Mouse (Mus musculus) frontal cortex, postnatal 36 days (tissue): Measurements from ENCODE around the gene Aanat.
A peak's percentile ranks its signal among the peaks of the same experiment; 100 is the strongest.

ENCODE experiments used
- DNase-seq, 2 experiments: peaks; one replicate each; pipeline ENCODE4 v3.0.0; 2022; ENCODE audit warnings: low spot score in 2 of 2

The Aanat gene

GRCm38 (mm10) chr11:116574486-116574885 is 11.7 kb upstream of the Aanat start:
- DNase-seq = no peak

GRCm38 (mm10) chr11:116574982-116575381 is 11.2 kb upstream of the Aanat start:
- no peak for DNase-seq

GRCm38 (mm10) chr11:116575396-116575795 is 10.8 kb upstream of the Aanat start:
- no peak for DNase-seq

- DNase-seq = no peak
These were observed 7.0 kb upstream of the Aanat start for GRCm38 (mm10) chr11:116579280-116579679.

GRCm38 (mm10) chr11:116580031-116580652 is 6.1 kb upstream of the Aanat start:
- no peak for DNase-seq

- peak; percentile 58 to 61 for DNase-seq
These were observed 5.4 kb upstream of the Aanat start for GRCm38 (mm10) chr11:116580711-116581375.

GRCm38 (mm10) chr11:116581376-116581814 is 4.8 kb upstream of the Aanat start, which contains the start of gene Ube2o:
Gene Ube2o, minus strand, starts transcription at chr11:116581447.
- peak; percentile 82 to 86 for DNase-seq

GRCm38 (mm10) chr11:116585682-116586081 is 550 bp upstream of the Aanat start:
- DNase-seq = no peak

GRCm38 (mm10) chr11:116586801-116587631 is 784 bp downstream of the Aanat start:
- peak; percentile 68 for DNase-seq

- no peak for DNase-seq
These were observed 2.8 kb downstream of the Aanat start for GRCm38 (mm10) chr11:116589020-116589531.

- no peak for DNase-seq
These were observed 3.3 kb downstream of the Aanat start for GRCm38 (mm10) chr11:116589574-116589973.

GRCm38 (mm10) chr11:116591621-116592020 is 5.4 kb downstream of the Aanat start:
- DNase-seq = no peak

GRCm38 (mm10) chr11:116592428-116592827 is 6.2 kb downstream of the Aanat start:
- peak; percentile 97 to 98 for DNase-seq

- no peak for DNase-seq
These were observed 7.1 kb downstream of the Aanat start for GRCm38 (mm10) chr11:116593345-116593744.

GRCm38 (mm10) chr11:116596766-116597165 is 10.5 kb downstream of the Aanat start:
- no peak for DNase-seq

- DNase-seq = no peak
These were observed 12.0 kb downstream of the Aanat start for GRCm38 (mm10) chr11:116598193-116598592.

- no peak for DNase-seq
These were observed 13.0 kb downstream of the Aanat start for GRCm38 (mm10) chr11:116599230-116599629.

GRCm38 (mm10) chr11:116601166-116601565 is 14.9 kb downstream of the Aanat start:
- DNase-seq = no peak

GRCm38 (mm10) chr11:116602043-116602442 is 15.8 kb downstream of the Aanat start:
- no peak for DNase-seq

GRCm38 (mm10) chr11:116603339-116603738 is 17.1 kb downstream of the Aanat start:
- no peak for DNase-seq

- DNase-seq = no peak
These were observed 17.9 kb downstream of the Aanat start for GRCm38 (mm10) chr11:116604097-116604496.

- no peak for DNase-seq
These were observed 21.5 kb downstream of the Aanat start for GRCm38 (mm10) chr11:116607717-116608116.
